Mouse (Mus musculus) urinary bladder, postnatal 36 days (tissue): ENCODE data around the gene Lhx4.

ENCODE experiments used
- DNase-seq, 2 experiments: peaks; one replicate each; pipeline ENCODE4 v3.0.0; 2022; ENCODE audit warnings: low spot score in 2 of 2, mixed read lengths in 1 of 2

The Lhx4 gene

DNA sequence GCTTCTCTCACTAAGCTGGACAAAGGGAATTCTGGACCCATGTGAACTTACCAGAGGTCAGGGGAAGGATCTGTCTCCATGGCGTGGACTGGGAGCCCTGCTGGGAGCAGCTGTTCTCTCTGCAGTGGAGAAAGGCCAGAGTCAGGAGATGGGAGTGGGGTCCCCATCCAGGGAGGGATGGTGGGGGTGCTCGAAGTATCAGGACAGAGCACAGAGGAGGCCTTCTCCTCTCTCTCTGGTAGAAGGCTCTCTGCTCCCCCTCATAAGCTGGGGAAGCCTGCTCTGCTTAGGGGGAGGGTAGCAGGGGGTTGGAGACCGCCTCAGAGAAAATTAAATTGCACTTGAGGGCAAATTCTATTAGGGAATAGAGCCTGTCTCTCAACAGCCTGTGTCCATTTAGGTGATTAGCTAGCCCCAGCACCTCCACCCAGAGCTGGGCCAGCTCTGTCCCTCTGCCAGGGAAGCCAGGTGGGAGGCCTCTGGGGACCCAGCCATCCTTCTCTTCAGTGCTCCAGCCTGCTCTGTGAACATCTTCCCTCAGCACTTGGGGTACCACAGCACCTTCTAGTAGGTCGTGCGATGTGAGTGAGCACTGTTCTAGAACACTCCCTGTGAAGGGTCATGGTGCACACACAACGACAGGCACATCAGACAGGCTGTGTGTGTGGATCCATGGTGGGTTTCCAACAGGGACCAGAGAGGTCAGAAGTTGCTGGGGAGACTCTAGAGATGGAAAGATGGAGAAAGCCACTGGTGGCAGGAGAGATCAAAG lies at the start of gene Lhx4:
Gene Lhx4 (minus strand): TSS at position 201 of the 772 bp plus-strand sequence.
- DNase-seq = no peak

DNA sequence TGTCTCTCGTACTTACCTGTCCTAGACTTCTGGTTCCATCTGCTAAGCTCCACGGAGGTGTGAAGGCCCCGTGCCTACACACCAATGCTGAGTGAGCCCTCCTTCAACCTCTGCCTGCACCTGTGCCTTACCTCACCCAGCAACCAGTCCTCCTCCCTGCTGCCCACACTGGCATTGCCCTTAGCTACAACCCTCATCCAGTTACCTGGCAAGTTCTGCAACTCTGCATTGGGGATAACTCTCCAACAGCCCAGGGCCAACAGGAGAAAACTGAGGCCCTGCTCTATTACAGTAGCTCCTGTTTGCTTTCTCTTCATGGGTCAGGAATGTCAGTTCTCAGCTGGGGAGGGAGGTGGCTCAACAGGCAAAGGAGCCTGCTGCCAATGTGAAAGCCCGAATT lies 46.5 kb upstream of the Lhx4 start:
- DNase-seq = no peak

DNA sequence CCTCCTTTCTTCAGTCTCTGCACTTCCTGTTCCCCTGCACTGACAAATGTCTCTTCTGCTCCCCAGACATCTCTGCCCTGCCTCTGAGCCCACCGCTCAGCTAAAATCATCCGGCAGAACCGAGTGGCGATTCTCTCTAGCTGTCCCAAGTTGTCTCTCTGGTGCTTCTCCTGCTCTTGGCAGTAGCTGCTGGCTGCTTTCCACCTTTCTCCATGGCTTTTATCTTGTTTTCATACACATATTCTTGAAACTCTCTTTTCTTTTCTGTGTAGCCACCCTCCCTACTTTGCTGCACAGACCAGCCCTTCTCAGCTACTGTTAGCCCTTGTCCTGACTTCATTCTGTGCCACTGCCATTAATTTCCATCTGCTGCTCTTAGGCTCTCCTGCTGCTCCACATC lies 45.9 kb upstream of the Lhx4 start:
- no peak for DNase-seq

DNA sequence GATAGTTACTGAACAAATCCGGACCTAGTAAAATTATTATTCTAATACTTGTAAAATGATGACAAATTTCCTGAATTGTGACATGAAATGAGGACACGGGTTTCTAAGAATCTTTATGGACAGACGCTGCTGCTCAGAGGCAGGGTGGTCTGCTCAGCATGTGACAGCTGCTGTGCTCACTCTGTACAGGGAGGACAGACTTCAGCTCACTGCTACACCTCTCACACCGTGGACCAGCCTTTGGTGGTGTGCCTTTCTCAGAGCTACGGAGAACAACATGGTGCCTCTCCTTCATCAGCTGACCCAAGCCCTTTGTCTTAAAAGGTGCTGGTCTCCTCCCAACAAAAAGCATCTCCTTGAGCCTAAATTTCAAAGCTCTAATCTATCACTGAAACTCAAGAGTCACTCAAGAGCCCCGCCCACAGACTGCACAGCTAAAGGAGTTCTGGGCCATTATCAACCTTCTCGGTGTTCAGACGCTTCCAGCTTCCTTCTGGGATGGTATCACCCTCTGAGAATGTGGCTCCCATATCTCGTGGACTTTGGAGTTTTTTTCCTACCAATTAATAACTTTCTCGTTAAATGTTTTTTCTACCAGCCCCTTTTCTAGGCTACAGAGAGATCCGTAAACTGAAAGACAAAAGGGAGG lies 45.4 kb upstream of the Lhx4 start:
- no peak for DNase-seq

DNA sequence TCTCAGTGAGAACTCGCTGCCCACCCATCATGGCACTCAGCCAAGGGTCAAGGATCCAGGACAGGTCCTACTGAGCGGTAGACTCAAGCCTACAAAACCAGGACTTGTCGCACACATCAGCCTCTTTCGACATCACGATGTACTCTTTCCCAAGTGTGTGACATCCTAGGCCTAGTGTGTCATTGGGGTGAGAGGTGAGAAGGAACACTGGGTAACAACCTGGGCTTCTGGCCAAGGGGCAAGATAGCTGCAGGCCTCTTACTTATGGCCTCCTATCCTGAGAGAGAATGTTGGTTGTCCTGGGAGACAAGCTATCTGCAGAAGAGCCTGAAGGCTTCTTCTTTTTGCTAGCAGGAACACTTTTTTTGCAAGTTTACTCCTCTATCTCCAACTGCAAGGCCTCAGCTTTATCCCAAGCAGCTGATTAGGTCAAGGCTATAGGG lies 44.3 kb upstream of the Lhx4 start:
- DNase-seq = peak in 1 of 2 experiments; percentile 45

DNA sequence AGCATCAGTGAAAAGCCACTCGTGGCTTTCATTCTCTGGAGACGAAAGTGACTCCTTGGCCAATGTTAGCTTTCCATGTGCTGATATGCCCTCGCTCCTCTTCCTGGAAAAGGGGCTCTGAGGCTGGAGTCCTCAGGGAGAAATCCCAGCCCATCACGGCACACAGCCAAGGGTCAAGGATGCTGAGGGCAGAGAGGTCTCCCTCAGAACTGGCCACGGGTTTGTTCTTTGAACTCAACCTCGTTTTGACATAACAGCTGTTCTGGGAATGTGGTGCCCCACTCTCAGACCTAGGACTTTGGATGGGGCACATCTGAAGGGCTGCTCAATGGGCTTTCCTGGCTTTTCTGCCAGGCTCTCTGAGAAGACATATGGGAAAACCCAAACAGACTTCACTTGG lies 43.4 kb upstream of the Lhx4 start:
- DNase-seq = no peak

DNA sequence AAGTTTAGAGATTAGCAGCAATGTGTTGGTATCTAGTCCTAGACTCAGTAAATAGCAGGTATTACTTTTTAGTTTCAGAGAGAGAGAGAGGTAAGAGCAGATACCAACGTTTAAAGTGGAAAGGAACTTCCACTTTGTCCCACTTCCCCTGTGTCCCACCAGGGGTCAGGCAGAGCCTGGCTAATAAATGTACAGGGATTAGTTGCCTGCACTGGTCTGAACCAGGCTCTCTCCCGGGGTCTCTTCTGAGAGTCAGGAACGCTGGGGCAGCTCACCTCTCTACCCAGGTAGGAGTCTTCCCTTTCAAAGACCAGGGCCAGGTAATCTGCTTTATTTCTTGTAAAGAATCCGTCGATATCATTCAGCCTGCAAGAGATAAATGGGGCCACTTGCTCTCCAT lies 40.4 kb upstream of the Lhx4 start:
- no peak for DNase-seq

DNA sequence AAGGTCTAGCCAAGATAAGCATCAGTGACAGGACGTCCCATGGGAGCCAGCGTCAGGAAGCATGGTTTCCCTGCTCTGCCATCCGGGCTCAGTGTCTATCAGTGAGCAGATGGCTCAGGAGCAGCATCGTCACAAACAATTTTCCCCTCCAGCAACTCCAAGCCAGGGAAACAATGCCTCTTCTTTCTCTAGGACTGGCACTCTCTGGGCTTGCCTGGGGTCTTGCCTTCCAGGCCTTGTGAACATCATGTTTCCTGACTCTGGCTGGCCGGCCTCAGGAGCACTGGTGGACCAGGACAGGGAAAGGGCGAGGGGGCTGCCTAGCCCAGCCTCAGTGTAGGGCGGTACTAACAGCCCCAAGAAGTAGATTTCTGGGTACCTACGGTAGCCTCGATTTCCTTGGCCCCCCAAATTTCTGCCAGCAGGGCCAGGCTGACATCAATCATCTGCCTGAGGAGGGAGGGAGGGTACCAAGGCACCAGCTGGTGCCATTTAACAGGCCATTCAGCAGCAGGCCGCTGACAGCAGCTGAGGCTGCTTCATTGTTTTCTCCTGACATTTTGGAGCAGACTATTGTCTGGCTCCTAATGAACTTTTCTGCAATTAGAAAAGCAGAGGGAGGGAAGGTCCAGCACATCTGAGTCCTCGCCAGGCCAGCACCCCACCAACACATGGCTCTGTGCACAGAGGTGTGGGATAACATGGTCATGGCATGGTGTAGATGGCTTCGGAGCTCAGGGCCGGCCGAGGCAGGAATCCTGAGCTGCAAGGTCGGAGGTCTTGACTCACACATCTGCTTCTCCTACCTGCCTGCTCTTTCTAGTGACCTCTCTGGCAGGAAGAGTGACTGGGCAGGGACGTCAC lies 38.9 kb upstream of the Lhx4 start:
- DNase-seq = no peak

DNA sequence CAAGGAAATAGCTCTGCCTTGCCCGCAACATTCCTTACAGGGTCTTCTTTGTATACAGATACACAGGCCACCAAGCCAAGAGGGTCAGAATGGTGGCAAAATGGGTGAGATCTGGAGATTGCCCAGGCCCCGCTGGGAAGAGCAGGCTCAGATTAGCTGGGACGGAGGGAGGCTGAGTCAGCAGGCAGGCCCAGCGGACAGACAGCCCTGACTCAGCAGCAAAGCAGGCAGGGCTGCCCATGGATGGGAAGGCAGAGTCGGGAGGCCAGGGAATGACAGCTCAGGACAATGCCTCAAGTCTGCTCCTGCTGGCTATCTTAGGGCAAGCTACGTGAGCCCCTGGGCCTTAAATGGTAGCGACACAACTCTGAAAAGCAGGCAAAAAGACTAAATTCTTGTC lies 34.4 kb upstream of the Lhx4 start:
- no peak for DNase-seq

DNA sequence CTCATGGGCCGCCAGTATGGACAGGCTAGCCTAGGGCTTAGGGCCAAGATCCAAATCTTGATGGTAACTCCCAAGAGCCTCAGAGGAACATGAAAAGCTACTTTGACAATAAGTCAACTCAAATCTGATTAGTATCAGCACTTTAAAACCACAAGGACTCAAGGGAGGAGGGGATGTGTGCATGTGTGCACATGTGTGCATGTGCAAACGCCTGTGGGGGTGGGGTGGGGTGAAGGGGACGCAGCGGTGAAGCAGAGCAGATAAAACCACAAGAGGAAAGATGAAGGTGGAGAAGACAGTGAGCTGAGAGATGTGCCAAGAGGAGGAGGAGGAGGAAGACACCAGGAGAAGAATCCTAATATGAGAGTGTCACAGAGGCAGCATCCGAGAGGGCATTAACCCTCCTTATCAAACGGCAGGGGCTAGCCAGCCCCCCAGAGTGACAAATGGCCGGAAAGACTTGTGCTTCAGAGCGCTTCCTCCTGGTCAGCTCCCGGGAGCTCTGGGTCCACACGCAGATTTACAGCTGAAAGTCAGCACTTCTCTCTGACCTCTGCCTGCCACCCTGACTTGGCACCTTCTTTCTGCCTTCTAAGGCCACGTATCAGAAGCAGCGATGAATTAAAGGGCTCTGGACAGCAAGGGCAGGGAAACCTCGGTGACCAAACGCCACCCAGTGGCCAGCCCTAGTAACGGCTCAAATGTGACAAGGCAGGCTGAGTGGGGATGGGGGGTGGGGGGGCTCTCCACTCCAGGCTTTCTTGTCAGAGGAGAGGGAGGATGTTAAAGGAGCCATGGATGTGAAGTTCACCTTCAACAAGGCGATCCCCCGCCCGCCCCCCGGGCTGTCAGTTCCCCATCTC lies 33.1 kb upstream of the Lhx4 start:
- peak; percentile 33 to 48 for DNase-seq

DNA sequence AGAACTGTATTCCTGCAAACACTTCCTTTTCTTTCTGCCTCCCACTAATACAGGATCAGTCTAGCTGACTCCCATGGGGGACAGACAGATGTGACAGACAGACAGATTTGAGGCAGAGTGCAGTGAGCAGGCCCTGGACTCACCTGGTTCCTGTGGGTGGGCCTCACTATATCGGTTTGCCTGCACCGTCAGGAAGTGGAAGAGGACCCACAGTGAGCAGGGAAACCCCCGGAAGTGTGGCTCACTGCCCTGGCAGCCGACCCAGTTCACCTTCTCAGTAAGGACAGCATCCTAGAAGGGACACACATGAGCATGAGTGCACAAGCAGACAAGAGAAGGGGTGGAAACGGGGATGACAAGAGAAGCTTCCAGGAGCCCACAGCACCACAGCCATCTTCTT lies 30.9 kb upstream of the Lhx4 start:
- DNase-seq = no peak

DNA sequence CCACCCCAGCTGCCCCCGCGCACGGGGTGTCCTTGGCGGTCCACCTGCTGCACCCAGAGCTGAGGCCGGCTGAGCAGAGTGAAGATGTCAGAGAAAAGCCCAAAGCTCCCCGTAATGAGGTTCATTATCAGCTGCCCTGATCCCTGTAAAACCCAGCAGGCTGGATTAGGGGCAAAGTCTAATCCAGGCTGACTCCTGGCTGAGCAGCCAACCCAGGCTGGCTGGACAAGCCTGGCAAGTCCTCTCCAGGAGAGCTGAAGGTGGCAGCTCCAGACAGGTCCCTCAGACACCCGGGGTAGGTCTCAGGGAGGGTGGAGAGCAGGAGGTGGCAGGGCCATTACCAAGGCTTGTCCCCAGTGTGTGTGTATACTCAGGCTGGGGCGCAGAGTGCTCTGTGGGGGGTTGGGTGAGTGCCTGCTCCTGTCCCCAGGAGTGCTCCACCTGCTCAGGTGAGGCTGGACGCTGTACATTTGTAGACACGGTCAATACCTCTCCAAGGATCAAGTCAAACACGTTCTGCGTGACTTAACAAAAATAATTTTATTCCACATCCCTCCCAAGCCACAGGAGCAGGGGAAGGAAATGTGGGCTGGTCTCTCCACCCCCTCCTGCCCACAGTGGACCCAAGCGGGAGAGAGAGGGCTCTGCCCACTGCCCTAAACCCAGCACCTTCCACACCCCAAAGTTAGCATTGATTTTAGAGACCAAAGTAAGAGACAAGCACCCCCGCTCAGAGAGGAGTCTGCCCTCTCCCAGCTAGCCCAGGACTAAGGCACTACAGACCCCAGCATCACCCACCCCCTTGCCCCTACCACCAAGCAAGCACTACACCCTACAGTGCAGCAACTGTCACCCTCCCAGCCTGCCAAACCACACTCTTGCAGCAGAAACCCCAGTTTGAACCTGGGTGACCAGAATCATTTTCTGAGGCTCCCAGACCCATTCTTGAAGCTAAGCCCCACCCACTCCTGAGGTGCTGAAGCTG lies 26.4 kb upstream of the Lhx4 start:
- peak in 1 of 2 experiments; percentile 27 for DNase-seq

DNA sequence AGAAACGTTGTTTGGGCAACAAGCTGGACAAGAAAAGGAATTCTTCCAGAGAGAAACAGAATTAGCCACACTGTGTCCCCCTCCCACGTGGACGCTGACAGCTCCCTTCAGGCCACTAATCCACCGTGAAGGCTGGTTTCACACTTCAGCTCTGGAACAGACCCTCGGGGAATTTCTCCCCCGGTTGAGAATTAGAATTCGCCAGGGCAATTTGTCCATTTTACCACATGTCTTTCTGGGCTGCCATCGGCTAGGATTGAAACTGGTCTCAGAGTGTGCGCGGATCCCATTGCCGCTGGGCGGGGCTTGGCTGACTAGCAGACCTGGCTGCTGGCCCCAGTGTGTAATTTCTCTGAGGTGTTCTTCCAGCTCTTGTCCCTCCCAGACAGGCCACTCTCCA lies 7.7 kb upstream of the Lhx4 start:
- DNase-seq = peak in 1 of 2 experiments; percentile 31

DNA sequence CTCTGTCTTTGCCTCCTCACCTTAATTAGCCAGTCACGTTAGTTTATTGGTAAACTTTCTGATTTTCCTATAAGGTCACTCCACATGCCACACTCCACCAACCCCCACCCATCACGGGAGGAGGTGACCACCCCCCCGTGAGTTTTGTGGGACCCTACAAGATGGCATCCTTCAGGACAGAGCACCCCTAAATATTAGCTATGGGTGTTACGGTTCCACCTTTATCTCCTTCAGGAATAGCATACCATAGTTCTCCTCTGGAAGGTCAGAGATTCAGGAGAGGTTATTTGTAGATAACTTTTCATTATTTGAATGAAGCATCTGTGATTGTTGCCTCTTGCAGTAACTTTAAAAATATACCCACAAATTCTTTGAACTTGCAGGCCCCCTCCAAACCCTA lies 7.2 kb upstream of the Lhx4 start:
- DNase-seq = no peak

DNA sequence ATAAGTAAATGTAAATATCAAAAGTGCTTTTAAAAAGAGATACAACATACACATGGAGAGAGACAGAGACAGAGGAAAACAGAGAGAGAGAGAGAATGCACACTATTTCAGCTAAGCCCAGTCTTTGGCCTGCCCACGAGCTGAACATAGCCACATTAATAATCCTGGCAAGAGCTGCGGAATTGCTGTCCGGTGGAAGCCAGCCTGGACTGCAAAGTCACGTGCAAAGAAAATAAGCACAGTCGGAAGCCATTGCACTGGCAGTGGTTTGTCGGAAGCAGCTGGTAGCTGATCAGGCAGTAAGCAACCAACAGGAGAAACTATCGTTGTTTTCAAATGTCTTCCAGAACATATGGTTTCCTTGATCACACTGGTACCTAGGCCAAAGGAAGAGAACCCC lies 6.1 kb upstream of the Lhx4 start:
- DNase-seq = no peak

DNA sequence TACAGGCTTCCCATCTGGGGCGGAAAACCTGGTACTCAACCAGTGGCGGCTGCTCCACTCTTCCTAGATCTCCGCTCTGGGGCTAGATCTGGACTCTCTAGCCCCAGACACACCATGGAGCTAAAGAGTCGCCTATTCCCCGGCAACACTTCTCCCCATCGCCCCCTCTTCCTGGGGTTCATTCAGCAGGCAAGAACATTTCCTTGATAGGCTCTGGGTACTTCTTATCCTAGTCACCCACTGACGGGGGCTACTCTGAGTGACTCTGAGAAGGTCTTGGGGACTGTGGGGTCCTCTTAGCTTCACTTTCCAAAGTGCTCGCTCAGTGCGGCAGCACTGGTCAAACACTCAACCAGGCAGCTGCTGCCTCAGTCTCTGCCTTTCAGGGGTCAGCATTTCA lies 1.9 kb upstream of the Lhx4 start:
- no peak for DNase-seq

DNA sequence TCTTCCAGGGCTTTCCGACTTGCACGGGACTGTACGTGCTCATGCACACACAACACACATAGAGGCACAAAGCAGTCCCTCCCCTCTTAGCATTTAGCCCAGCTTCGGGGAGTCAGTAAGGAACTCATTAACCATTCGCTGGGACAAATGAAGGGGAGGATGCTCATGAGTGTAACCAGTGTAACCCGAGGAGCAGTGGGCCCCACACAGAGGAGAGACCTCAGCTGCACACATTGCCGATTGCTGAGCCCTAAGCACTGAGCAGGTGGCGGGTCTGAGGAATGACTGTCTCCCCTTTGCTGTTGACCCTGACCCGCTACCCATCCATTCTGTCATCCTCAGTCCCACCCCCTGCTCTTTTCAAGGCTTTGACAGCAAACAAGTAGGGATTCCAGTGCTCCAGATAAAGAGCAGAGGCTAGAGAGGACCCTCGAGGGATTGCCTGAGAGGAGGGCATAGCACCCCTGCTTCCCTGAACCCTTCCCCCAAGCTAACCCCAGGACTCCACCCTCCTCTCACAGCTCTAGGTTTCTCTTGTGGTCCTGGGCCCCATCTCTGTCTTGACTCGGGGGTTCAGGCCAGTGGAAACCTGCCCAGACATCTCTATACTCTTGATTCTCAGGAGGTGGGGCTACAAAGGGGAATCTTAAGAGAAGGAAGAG lies 836 bp downstream of the Lhx4 start:
- DNase-seq = no peak

DNA sequence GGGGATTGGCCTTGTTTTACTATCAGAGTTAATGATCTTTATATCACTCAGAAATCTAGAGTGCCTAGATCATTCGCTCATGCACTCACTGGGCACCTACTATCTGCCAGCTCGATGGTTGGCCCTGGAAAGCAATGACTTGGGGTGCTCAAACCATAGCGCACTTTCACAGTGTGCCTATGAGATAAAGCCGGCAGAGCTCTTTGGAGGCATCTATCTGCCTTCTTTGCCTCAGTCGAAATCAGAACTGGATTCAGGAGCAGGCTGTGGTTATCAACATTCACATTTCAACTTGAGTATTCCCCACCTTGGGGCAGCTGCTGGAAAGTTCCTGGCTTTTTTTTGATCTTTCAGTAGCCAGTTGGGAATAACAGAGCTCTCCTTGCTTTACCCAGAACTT lies 3.6 kb downstream of the Lhx4 start:
- DNase-seq = no peak

DNA sequence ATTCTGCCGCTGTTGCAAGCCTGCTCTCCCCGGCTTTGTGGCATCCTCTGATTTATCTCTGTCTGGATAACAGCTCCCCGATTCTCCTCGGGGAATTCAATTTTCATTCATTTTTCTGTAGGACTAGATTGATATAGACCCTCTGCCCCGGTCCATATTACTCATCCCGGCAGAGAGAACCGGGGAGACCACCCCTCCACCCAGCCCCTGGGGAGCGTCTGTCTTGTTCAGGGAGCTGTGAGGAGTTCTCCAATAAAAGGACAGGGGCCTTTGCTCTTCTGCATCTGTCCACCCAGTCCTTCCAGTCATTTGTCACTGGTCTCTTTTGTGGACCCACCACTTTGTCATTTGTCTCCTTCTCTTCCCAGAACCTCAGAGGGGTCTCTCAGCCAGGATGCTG lies 4.5 kb downstream of the Lhx4 start:
- DNase-seq = no peak
